10 mouse cellular contexts compared by ENCODE assay signal in genomic region chr16:6791655-6792054, GRCm38 (mm10).
DNase-seq lines count a peak whose midpoint lies in the region; ATAC-seq and TF ChIP-seq lines count a peak whose summit lies in the region.
"Had no signal": no experiment of that assay in that cellular context is flagged by ENCODE, and none has a peak within 500 bp of the region (broad histone marks: within the 10 kb centered on the region; RNA-seq: fewer than 3 reads in every experiment).

No protein-coding gene starts in this region.

- H3K4me2 ChIP-seq in liver, postnatal 0 days (ENCODE audit: low read depth, low read length): no peak overlapping the region
- H3K4me2 ChIP-seq: embryonic facial prominence, embryonic 15.5 days had no signal

- no peak overlapping the region for H3K4me3 ChIP-seq in E14TG2a.4 (replicated peaks; ENCODE audit: low read length)
- no peak overlapping the region for H3K4me3 ChIP-seq in liver, postnatal 0 days (ENCODE audit: low read depth, low read length)
- H3K4me3 ChIP-seq: embryonic facial prominence, embryonic 15.5 days; megakaryocyte, embryonic 14.5 days had no signal

- TF ChIP-seq CTCF in E14TG2a.4 (conservative IDR thresholded peaks at IDR 0.05; ENCODE audit: low read length): peak; percentile 48
- TF ChIP-seq CTCF in liver, postnatal 0 days (IDR thresholded peaks at IDR 0.05; ENCODE audit: low read depth): peak; percentile 52

- no peaks in the 10 kb centered on the region for H3K4me1 ChIP-seq in E14TG2a.4 (replicated peaks; ENCODE audit: low read depth, low read length)
- H3K4me1 ChIP-seq in liver, postnatal 0 days (ENCODE audit: insufficient read depth): no peaks in the 10 kb centered on the region
- H3K4me1 ChIP-seq: embryonic facial prominence, embryonic 15.5 days; megakaryocyte, embryonic 14.5 days had no signal

- peak; percentile 65 for DNase-seq in adrenal gland, postnatal 14 days
- DNase-seq in embryo, embryonic 11.5 days (ENCODE audit: low read depth, low spot score): peak; percentile 52
- DNase-seq in heart, postnatal 10 days: peak; percentile 57 to 73
- DNase-seq in kidney, postnatal 14 days: peak; percentile 56
- peak; percentile 31 for DNase-seq in liver, postnatal 0 days
- DNase-seq in retina, adult 2 months (ENCODE audit: low read depth, low spot score): peak; percentile 30

- 12% methylated on average over 9 of the region's 9 CpGs for WGBS in liver, postnatal 0 days (ENCODE audit: insufficient replicate concordance)

- no peak for ATAC-seq in liver, postnatal 0 days
- ATAC-seq in megakaryocyte, adult 5-6 weeks (ENCODE audit: poor library complexity, severe bottlenecking): no peak

- H3K9me3 ChIP-seq in E14TG2a.4 (ENCODE audit: low read length): no peaks in the 10 kb centered on the region
- no peaks in the 10 kb centered on the region for H3K9me3 ChIP-seq in liver, postnatal 0 days (ENCODE audit: low read length)
- H3K9me3 ChIP-seq: embryonic facial prominence, embryonic 15.5 days; megakaryocyte, embryonic 14.5 days had no signal

- H3K9ac ChIP-seq in liver, postnatal 0 days (replicated peaks): no peak overlapping the region
- H3K9ac ChIP-seq: embryonic facial prominence, embryonic 15.5 days had no signal

- intact Hi-C loops in heart, postnatal 10 days (cut with DNase I): loop anchor here (1.0 to 10.0 kb wide), 4 partner anchors 48 to 1543 kb away; no protein-coding TSS in a partner anchor

- no peaks in the 10 kb centered on the region for H3K36me3 ChIP-seq in E14TG2a.4 (ENCODE audit: insufficient read depth, low read length)
- H3K36me3 ChIP-seq in liver, postnatal 0 days (replicated peaks; ENCODE audit: insufficient read depth, low read length): no peaks in the 10 kb centered on the region
- H3K36me3 ChIP-seq: embryonic facial prominence, embryonic 15.5 days had no signal

- no peak overlapping the region for H3K27ac ChIP-seq in liver, postnatal 0 days (ENCODE audit: low read depth)
- H3K27ac ChIP-seq: embryonic facial prominence, embryonic 15.5 days had no signal

- H3K27me3 ChIP-seq in E14TG2a.4 (ENCODE audit: insufficient read depth, low read length): no peaks in the 10 kb centered on the region; the same call in 1 of the 2 replicates
- no peaks in the 10 kb centered on the region for H3K27me3 ChIP-seq in liver, postnatal 0 days (ENCODE audit: insufficient read depth, low read length)
- H3K27me3 ChIP-seq: embryonic facial prominence, embryonic 15.5 days; megakaryocyte, embryonic 14.5 days had no signal

- TF ChIP-seq EP300 in liver, postnatal 0 days (IDR thresholded peaks at IDR 0.05; ENCODE audit: low read depth): no peak
